Mouse (Mus musculus): ENCODE measurements around the gene Ahsg. TPM values are rescaled to one million over a fixed set of nuclear protein-coding genes. Genes with fewer than 3 reads are reported as not detected.

Ahsg gene
- polyA plus RNA-seq, 1 experiment from 2014 or later, result 0.28 TPM

DNA sequence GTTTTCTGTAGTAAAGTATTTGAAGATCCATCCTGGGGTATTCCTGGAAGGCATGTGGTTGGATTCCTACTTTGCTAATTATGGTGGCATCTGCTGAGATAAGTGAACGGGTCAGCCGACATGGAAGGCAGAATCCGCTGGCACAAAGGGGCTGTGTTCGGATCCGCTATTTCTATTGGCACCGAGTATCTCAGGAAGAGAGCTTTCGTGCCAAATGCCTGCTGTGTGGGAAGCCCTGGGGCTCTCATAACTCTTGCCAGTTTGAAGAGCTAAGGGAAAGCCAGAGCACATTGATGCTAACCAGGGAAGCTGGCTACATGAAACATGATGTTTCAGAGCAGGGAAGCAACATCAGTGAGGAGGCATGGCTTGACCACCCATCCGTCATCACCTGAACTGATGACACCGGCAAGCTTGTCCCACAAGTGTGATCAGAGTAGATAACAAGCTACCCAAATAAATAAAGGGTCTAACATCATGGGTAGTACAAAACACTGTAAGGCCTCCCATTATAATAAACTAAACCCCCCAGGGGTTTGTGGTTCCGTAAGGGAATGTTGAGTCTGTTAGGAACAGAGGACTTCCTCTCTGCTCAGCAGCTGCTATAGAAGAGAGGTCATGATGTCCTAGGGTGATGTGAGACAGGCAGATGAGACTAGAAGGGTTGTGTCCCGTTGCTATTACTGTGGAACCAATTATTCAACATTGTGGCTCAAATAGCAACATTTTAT, 13.3 kb upstream of the Ahsg start:
- H3K36me3 ChIP-seq (ENCODE audit: insufficient read depth), result peaks cover 6% of the 10 kb centered on the region
- H3K9ac ChIP-seq, result no peak overlapping the region
- DNase-seq (no peak), ATAC-seq (ENCODE audit: insufficient read depth) (no peak)
- no peaks in the 10 kb centered on the region for H3K9me3 ChIP-seq (ENCODE audit: low read depth, low read length)
- H3K4me1 ChIP-seq (ENCODE audit: insufficient read depth), result no peaks in the 10 kb centered on the region
- H3K27ac ChIP-seq (ENCODE audit: low read depth), result no peak overlapping the region
- H3K4me3 ChIP-seq (ENCODE audit: low read depth, low read length), result no peak overlapping the region
- H3K27me3 ChIP-seq (ENCODE audit: insufficient read depth, low read length), result no peaks in the 10 kb centered on the region
- no peak overlapping the region for H3K4me2 ChIP-seq
- WGBS, result 66% methylated on average over 11 of the region's 11 CpGs
- TF ChIP-seq CTCF (IDR thresholded peaks at IDR 0.05; ENCODE audit: low read depth), result no peak

DNA sequence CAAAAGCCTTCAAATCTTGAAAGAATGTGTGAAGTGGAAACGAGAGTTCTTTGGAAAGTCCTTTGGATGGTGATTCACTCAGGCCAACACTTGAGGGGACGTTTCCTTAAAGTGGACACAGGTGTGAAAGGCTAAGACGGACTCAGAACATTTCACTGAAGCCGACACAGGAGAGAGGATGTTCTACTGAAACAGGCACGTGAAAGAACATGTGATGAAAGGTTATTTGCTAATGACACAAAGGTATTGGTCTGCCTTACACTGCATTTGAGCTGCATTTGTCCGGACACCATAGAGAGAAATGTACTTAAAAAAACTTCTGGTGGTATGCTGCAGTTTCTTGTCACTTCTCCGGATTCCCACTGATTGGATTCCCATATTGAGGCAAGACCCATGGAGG, 12.4 kb upstream of the Ahsg start:
- no peaks in the 10 kb centered on the region for H3K27me3 ChIP-seq (ENCODE audit: insufficient read depth, low read length)
- ATAC-seq (ENCODE audit: insufficient read depth) (no peak), DNase-seq (no peak)
- H3K9ac ChIP-seq, result no peak overlapping the region
- 68% methylated on average over 7 of the region's 7 CpGs for WGBS
- no peaks in the 10 kb centered on the region for H3K36me3 ChIP-seq (ENCODE audit: insufficient read depth)
- no peaks in the 10 kb centered on the region for H3K9me3 ChIP-seq (ENCODE audit: low read depth, low read length)
- no peak overlapping the region for H3K4me3 ChIP-seq (ENCODE audit: low read depth, low read length)
- no peak overlapping the region for H3K27ac ChIP-seq (ENCODE audit: low read depth)
- no peak overlapping the region for H3K4me2 ChIP-seq
- TF ChIP-seq CTCF (IDR thresholded peaks at IDR 0.05; ENCODE audit: low read depth), result no peak
- H3K4me1 ChIP-seq (ENCODE audit: insufficient read depth), result no peaks in the 10 kb centered on the region

DNA sequence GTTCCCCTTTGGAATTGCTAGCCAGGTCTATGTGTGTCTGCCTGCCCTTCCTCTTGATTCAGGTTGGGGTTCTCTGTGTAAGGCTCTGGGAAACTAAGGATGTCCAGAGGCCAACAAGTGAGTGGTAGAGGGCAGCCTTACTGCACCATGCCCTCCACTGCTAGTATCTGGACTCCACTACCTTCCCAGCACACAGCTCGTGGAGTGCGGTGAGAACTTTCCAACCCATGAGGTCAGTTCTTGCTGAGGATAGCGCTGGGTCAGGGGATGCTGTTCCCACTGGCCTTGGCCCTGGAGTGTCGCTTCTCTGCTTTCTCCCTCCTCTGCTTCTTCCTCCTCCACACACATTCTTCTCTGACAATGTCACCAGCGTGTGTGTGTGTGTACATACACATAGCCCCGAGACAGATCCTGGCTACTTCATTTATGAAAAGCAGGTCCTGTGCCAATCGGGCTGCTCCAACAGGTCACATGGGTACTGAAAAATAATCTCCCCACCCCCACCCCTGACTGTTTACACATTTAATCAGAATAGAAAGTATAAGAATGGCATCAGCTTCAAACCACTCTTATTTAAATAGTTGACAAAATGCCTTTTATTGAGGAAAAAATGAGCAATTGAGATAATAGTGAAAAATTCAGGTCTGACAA, 11.0 kb upstream of the Ahsg start:
- H3K27me3 ChIP-seq (ENCODE audit: insufficient read depth, low read length), result no peaks in the 10 kb centered on the region
- TF ChIP-seq CTCF (IDR thresholded peaks at IDR 0.05; ENCODE audit: low read depth), result no peak
- WGBS, result 47% methylated on average over 7 of the region's 7 CpGs
- no peak overlapping the region for H3K9ac ChIP-seq
- no peak overlapping the region for H3K27ac ChIP-seq (ENCODE audit: low read depth)
- no peak for ATAC-seq (ENCODE audit: insufficient read depth)
- H3K4me3 ChIP-seq (ENCODE audit: low read depth, low read length), result no peak overlapping the region
- no peaks in the 10 kb centered on the region for H3K36me3 ChIP-seq (ENCODE audit: insufficient read depth)
- DNase-seq, result no peak
- H3K4me1 ChIP-seq (ENCODE audit: insufficient read depth), result no peaks in the 10 kb centered on the region
- H3K4me2 ChIP-seq, result no peak overlapping the region
- no peaks in the 10 kb centered on the region for H3K9me3 ChIP-seq (ENCODE audit: low read depth, low read length)

GRCm38 (mm10) chr16:22880900-22881299, 10.2 kb upstream of the Ahsg start:
- Histone ChIP-seq H3K4me3 (ENCODE audit: low read depth, low read length) (no peak overlapping the region), H3K27me3 (ENCODE audit: insufficient read depth, low read length) (no peaks in the 10 kb centered on the region), H3K4me2 (no peak overlapping the region), H3K4me1 (ENCODE audit: insufficient read depth) (no peaks in the 10 kb centered on the region), H3K36me3 (ENCODE audit: insufficient read depth) (no peaks in the 10 kb centered on the region), H3K9me3 (ENCODE audit: low read depth, low read length) (no peaks in the 10 kb centered on the region), H3K9ac (no peak overlapping the region), H3K27ac (ENCODE audit: low read depth) (no peak overlapping the region)
- ATAC-seq (ENCODE audit: insufficient read depth) (no peak), DNase-seq (no peak)
- 22% methylated on average over 6 of the region's 6 CpGs for WGBS
- no peak for TF ChIP-seq CTCF (IDR thresholded peaks at IDR 0.05; ENCODE audit: low read depth)

- no peaks in the 10 kb centered on the region for H3K4me1 ChIP-seq (ENCODE audit: insufficient read depth)
- no peak for TF ChIP-seq CTCF (IDR thresholded peaks at IDR 0.05; ENCODE audit: low read depth)
- no peaks in the 10 kb centered on the region for H3K27me3 ChIP-seq (ENCODE audit: insufficient read depth, low read length)
- WGBS, result 46% methylated on average over 4 of the region's 4 CpGs
- no peaks in the 10 kb centered on the region for H3K36me3 ChIP-seq (ENCODE audit: insufficient read depth)
- H3K4me3 ChIP-seq (ENCODE audit: low read depth, low read length), result no peak overlapping the region
- no peaks in the 10 kb centered on the region for H3K9me3 ChIP-seq (ENCODE audit: low read depth, low read length)
- H3K9ac ChIP-seq, result no peak overlapping the region
- no peak overlapping the region for H3K4me2 ChIP-seq
- no peak for ATAC-seq (ENCODE audit: insufficient read depth)
- no peak overlapping the region for H3K27ac ChIP-seq (ENCODE audit: low read depth)
- no peak for DNase-seq
Observed at GRCm38 (mm10) chr16:22881487-22881886, 9.6 kb upstream of the Ahsg start.

DNA sequence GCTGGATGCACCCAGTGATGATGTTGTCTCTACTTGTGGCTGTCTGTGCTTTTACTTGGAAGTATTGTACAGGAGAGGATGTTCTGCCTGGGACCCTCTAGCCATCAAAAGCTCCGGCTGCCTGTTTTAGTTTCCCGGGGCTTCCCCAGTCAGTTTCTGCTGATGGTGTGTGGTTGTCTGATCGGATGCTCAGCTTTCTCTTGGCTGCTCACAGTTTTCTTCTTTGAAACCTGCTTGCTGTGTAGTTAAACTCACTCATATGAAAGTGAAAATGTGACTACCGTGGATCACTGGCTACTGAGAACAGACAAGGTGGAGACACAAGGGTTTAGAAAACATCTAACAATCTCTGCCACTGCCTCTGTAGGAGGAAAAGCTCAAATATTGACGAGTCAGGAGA, 7.6 kb upstream of the Ahsg start:
- no peak overlapping the region for H3K9ac ChIP-seq
- WGBS, result 76% methylated on average over 5 of the region's 5 CpGs
- ATAC-seq (ENCODE audit: insufficient read depth), result no peak
- DNase-seq, result no peak
- H3K4me2 ChIP-seq, result no peak overlapping the region
- no peaks in the 10 kb centered on the region for H3K9me3 ChIP-seq (ENCODE audit: low read depth, low read length)
- H3K4me1 ChIP-seq (ENCODE audit: insufficient read depth), result no peaks in the 10 kb centered on the region
- no peaks in the 10 kb centered on the region for H3K36me3 ChIP-seq (ENCODE audit: insufficient read depth)
- no peak overlapping the region for H3K27ac ChIP-seq (ENCODE audit: low read depth)
- H3K4me3 ChIP-seq (ENCODE audit: low read depth, low read length), result no peak overlapping the region
- no peaks in the 10 kb centered on the region for H3K27me3 ChIP-seq (ENCODE audit: insufficient read depth, low read length)
- TF ChIP-seq CTCF (IDR thresholded peaks at IDR 0.05; ENCODE audit: low read depth), result no peak

DNA sequence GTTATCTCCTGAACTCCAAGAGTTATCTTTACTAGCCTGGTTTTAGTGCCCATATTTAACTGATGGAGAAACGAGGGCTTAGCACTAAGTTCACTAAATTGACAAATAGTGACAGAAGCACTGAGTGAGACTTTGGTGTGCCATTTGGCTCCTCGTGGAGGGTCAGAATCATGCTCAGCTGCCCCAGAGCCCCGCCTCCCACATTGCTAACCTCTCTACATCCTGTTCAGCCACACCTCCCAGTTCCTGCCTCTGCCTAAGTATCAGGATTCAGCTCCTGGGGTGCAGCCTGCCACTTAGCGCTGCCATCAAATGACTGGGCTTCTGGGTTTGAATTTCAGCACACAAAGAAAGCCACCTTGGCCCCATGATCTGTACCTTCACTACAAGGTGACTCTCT, 5.7 kb upstream of the Ahsg start:
- 27% methylated on average over 4 of the region's 4 CpGs for WGBS

More for the DNA sequence above, 5.7 kb upstream of the Ahsg start:
- ATAC-seq (ENCODE audit: insufficient read depth), result no peak
- H3K36me3 ChIP-seq (ENCODE audit: insufficient read depth), result no peaks in the 10 kb centered on the region
- no peak overlapping the region for H3K4me2 ChIP-seq
- H3K9ac ChIP-seq, result no peak overlapping the region
- H3K4me3 ChIP-seq (ENCODE audit: low read depth, low read length), result no peak overlapping the region
- no peak for TF ChIP-seq CTCF (IDR thresholded peaks at IDR 0.05; ENCODE audit: low read depth)
- no peaks in the 10 kb centered on the region for H3K4me1 ChIP-seq (ENCODE audit: insufficient read depth)
- no peak for DNase-seq
- H3K27ac ChIP-seq (ENCODE audit: low read depth), result no peak overlapping the region
- no peaks in the 10 kb centered on the region for H3K27me3 ChIP-seq (ENCODE audit: insufficient read depth, low read length)
- H3K9me3 ChIP-seq (ENCODE audit: low read depth, low read length), result no peaks in the 10 kb centered on the region
